Mouse (Mus musculus): ENCODE measurements at regions not wholly inside any gene's neighbourhood (a gene's known extent, or its start where the extent isn't known, plus 50 kb on each side); places are given as distances from the start of the nearest gene placed in this dataset.

DNA sequence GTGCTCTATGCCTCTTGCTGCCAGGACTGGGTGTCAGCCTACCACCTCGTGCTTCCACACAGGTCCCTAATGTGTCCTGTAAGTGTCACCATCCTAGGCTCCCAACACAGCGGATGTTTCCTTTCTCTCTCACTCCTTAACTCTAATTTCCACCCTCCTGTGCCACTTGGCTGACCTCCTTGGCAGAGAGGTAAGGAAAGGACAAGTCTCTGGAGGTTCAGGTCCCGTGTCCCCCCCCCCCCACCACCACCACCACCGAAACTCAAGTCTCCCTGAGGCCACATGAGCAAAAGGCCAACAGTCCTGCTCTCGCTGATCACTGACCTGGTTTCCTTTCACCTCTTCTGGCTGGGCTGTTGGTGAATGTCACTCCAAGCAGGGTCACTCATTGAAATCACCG lies 189.0 kb downstream of the Zfp36l1 start:
- Histone ChIP-seq H3K36me3 (ENCODE audit: control insufficient read depth in 1 of 2, insufficient read depth in 2 of 2, low read length in 2 of 2) (no peaks in the 10 kb centered on the region), H3K9me3 (replicated peaks; ENCODE audit: insufficient read depth, low read length) (no peaks in the 10 kb centered on the region), H3K4me1 (ENCODE audit: control insufficient read depth in 1 of 2, insufficient read depth in 2 of 2, low read length in 2 of 2) (no peaks in the 10 kb centered on the region), H3K27me3 (ENCODE audit: control insufficient read depth in 1 of 2, insufficient read depth in 2 of 2, low read length in 2 of 2) (peaks cover 0 to 2% of the 10 kb centered on the region in 2 experiments; a peak in 3 of 4 replicates), H3K79me2 (ENCODE audit: control insufficient read depth, insufficient read depth, low read length, poor library complexity) (no peaks in the 10 kb centered on the region), H3K27ac (ENCODE audit: control insufficient read depth, low read depth, low read length) (no peak overlapping the region), H3K9ac (ENCODE audit: control insufficient read depth, low read depth, low read length, poor library complexity, severe bottlenecking) (no peak overlapping the region), H3K4me3 (ENCODE audit: control insufficient read depth in 1 of 2, insufficient read depth in 1 of 2, low read depth in 2 of 2, low read length in 2 of 2) (no peak overlapping the region)
- no peak for TF ChIP-seq USF2 (IDR thresholded peaks at IDR 0.05; ENCODE audit: borderline replicate concordance in 1 of 2, insufficient read depth in 1 of 2, low read depth in 1 of 2, low read length in 2 of 2)
- no peak for TF ChIP-seq SMC3 (IDR thresholded peaks at IDR 0.05; ENCODE audit: low read depth, low read length)
- no peak for TF ChIP-seq GATA1 (IDR thresholded peaks at IDR 0.05; ENCODE audit: low read depth, low read length)
- no peak for TF ChIP-seq ELF1 (IDR thresholded peaks at IDR 0.05; ENCODE audit: low read depth, low read length)
- TF ChIP-seq CTCF (IDR thresholded peaks at IDR 0.05 in 2 of 3, conservative IDR thresholded peaks at IDR 0.05 in 1 of 3; ENCODE audit: control insufficient read depth in 1 of 3, insufficient read depth in 1 of 3, low read depth in 2 of 3, low read length in 3 of 3, poor library complexity in 1 of 3, severe bottlenecking in 1 of 3) = no peak
- TF ChIP-seq POLR2A (IDR thresholded peaks at IDR 0.05; ENCODE audit: control insufficient read depth in 1 of 2, insufficient read depth in 1 of 2, low read depth in 1 of 2, low read length in 2 of 2, poor library complexity in 1 of 2) = no peak
- TF ChIP-seq MYB (IDR thresholded peaks at IDR 0.05; ENCODE audit: low read depth, low read length) = no peak
- TF ChIP-seq CHD1 (IDR thresholded peaks at IDR 0.05; ENCODE audit: low read depth, low read length) = no peak
- TF ChIP-seq RCOR1 (IDR thresholded peaks at IDR 0.05; ENCODE audit: low read depth, low read length) = no peak
- no peak for TF ChIP-seq TAL1 (IDR thresholded peaks at IDR 0.05; ENCODE audit: low read length)
- no peak for TF ChIP-seq JUND (IDR thresholded peaks at IDR 0.05; ENCODE audit: low read depth, low read length)
- TF ChIP-seq TCF12 (IDR thresholded peaks at IDR 0.05; ENCODE audit: low read depth, low read length) = no peak
- no peak for TF ChIP-seq MAZ (IDR thresholded peaks at IDR 0.05; ENCODE audit: low read depth, low read length)
- TF ChIP-seq SIN3A (IDR thresholded peaks at IDR 0.05; ENCODE audit: low read length) = no peak
- no peak for TF ChIP-seq RAD21 (IDR thresholded peaks at IDR 0.05; ENCODE audit: low read depth, low read length)
- TF ChIP-seq ZC3H11A (IDR thresholded peaks at IDR 0.05; ENCODE audit: low read depth, low read length) = no peak
- TF ChIP-seq MEF2A (IDR thresholded peaks at IDR 0.05; ENCODE audit: extremely low read depth, insufficient replicate concordance, low read depth, low read length, poor library complexity, severe bottlenecking) = no peak
- no peak for TF ChIP-seq POLR2AphosphoS2 (IDR thresholded peaks at IDR 0.05; ENCODE audit: low read length)
- TF ChIP-seq MXI1 (IDR thresholded peaks at IDR 0.05; ENCODE audit: low read depth, low read length) = no peak
- DNase-seq (ENCODE audit: low read depth, low spot score) = no peak

DNA sequence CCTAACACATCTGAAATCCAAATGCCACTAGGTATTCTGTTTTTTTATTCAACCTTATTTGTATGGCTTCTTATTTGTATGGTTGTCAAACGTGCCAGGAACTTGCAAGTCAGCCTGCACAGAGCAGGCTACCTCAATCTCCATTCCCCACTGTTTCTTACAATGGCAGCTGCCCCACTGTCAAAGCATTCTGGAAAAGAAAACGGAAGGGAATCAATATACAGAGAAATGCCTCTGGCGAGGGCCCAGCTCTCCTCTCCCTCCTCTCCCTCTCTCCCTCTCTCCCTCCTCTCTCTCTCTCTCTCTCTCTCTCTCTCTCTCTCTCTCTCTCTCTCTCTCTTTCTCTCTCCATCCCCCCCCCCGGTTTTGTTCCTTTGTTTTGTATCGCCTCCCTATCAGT lies 191.0 kb downstream of the Zfp36l1 start:
- no peaks in the 10 kb centered on the region for H3K79me2 ChIP-seq (ENCODE audit: control insufficient read depth, insufficient read depth, low read length, poor library complexity)
- TF ChIP-seq NELFE (IDR thresholded peaks at IDR 0.05; ENCODE audit: low read depth, low read length) (no peak), ZNF384 (IDR thresholded peaks at IDR 0.05; ENCODE audit: low read depth, low read length) (no peak), NRF1 (IDR thresholded peaks at IDR 0.05; ENCODE audit: insufficient read depth, low read depth, low read length, poor library complexity, severe bottlenecking) (no peak), HCFC1 (IDR thresholded peaks at IDR 0.05; ENCODE audit: low read depth, low read length) (no peak), CTCF (IDR thresholded peaks at IDR 0.05 in 2 of 3, conservative IDR thresholded peaks at IDR 0.05 in 1 of 3; ENCODE audit: control insufficient read depth in 1 of 3, insufficient read depth in 1 of 3, low read depth in 2 of 3, low read length in 3 of 3, poor library complexity in 1 of 3, severe bottlenecking in 1 of 3) (no peak), CHD2 (IDR thresholded peaks at IDR 0.05; ENCODE audit: low read length) (no peak), TBP (IDR thresholded peaks at IDR 0.05; ENCODE audit: low read depth, low read length) (no peak), KAT2A (conservative IDR thresholded peaks at IDR 0.05; ENCODE audit: low read depth, low read length) (no peak), POLR2A (IDR thresholded peaks at IDR 0.05; ENCODE audit: control insufficient read depth in 1 of 2, insufficient read depth in 1 of 2, low read depth in 1 of 2, low read length in 2 of 2, poor library complexity in 1 of 2) (no peak)
- no peak for DNase-seq (ENCODE audit: low read depth, low spot score)
- no peaks in the 10 kb centered on the region for H3K9me3 ChIP-seq (replicated peaks; ENCODE audit: insufficient read depth, low read length)
- no peak overlapping the region for H3K27ac ChIP-seq (ENCODE audit: control insufficient read depth, low read depth, low read length)
- no peaks in the 10 kb centered on the region for H3K4me1 ChIP-seq (ENCODE audit: control insufficient read depth in 1 of 2, insufficient read depth in 2 of 2, low read length in 2 of 2)
- no peak overlapping the region for H3K9ac ChIP-seq (ENCODE audit: control insufficient read depth, low read depth, low read length, poor library complexity, severe bottlenecking)
- H3K36me3 ChIP-seq (ENCODE audit: control insufficient read depth in 1 of 2, insufficient read depth in 2 of 2, low read length in 2 of 2) = no peaks in the 10 kb centered on the region
- H3K27me3 ChIP-seq (ENCODE audit: control insufficient read depth in 1 of 2, insufficient read depth in 2 of 2, low read length in 2 of 2) = peaks cover 0 to 2% of the 10 kb centered on the region in 2 experiments; a peak in 3 of 4 replicates
- no peak overlapping the region for H3K4me3 ChIP-seq (ENCODE audit: control insufficient read depth in 1 of 2, insufficient read depth in 1 of 2, low read depth in 2 of 2, low read length in 2 of 2)
